Mouse (Mus musculus): ENCODE data around the gene Rdh11.

- TF ChIP-seq CTCF (IDR thresholded peaks at IDR 0.05; ENCODE audit: insufficient read depth, low read depth, low read length) (no peak), POLR2A (IDR thresholded peaks at IDR 0.05; ENCODE audit: insufficient read depth, low read depth, low read length) (no peak)
Observed at GRCm38 (mm10) chr12:79139417-79139816, 52.7 kb downstream of the Rdh11 start.
